Mouse (Mus musculus): ENCODE measurements around the gene Cnr1. TPM values are rescaled to one million over a fixed set of nuclear protein-coding genes. Genes with fewer than 3 reads are reported as not detected.

Gene Cnr1
- polyA plus RNA-seq, 1 experiment from 2014 or later: 3.1 TPM

Other genes starting within 250 kb of the Cnr1 start
- 0.81 and 2.1 TPM in 2 replicates for gene Spaca1, start 125.6 kb downstream of the Cnr1 start, polyA plus RNA-seq (2014; fragmentation: Nextera tagmentation; extraction: Ambion mirVana)

All from limb, embryonic 11.5 days (tissue).